Mouse (Mus musculus) neural tube, embryonic 11.5 days (tissue): ENCODE results near the gene Exoc2. TPM values are rescaled to one million over a fixed set of nuclear protein-coding genes. Genes with fewer than 3 reads are reported as not detected.

Experiments used
- ATAC-seq: fragments of 200-750 bp; cut with Nextera tagmentation; 2 replicates; pipeline ENCODE4 v1.8.0; 2017; ENCODE audit warnings: moderate number of reproducible peaks, mild to moderate bottlenecking, moderate TSS enrichment, moderate library complexity; ENCODE audit not compliant: insufficient read depth, low FRiP score, low TSS enrichment
- DNase-seq: peaks from one replicate; pipeline ENCODE4 v3.0.0-alpha.2; 2015; ENCODE audit warnings: low spot score
- H3K27ac ChIP-seq: fragments of 300-500 bp; sonication (generic); 2 replicates; pipeline ENCODE4 v1.5.1; 2014; ENCODE audit warnings: low read depth, mild to moderate bottlenecking, low read length
- H3K27me3 ChIP-seq: fragments of 300-500 bp; sonication (generic); 2 replicates; pipeline ENCODE4 v1.6.1; 2014; ENCODE audit warnings: mild to moderate bottlenecking, low read length, mixed read lengths; ENCODE audit not compliant: control insufficient read depth, insufficient read depth
- H3K36me3 ChIP-seq: fragments of 300-500 bp; sonication (generic); 2 replicates; pipeline ENCODE4 v1.6.1; 2014; ENCODE audit warnings: mild to moderate bottlenecking, low read length, moderate library complexity, mixed read lengths; ENCODE audit not compliant: control insufficient read depth, insufficient read depth
- H3K4me1 ChIP-seq: fragments of 300-500 bp; sonication (generic); 2 replicates; pipeline ENCODE4 v1.6.1; 2014; ENCODE audit warnings: low read length, mixed read lengths; ENCODE audit not compliant: control insufficient read depth, insufficient read depth
- H3K4me2 ChIP-seq: fragments of 300-500 bp; sonication (generic); 2 replicates; pipeline ENCODE4 v1.6.1; 2014; ENCODE audit warnings: low read depth, mild to moderate bottlenecking, moderate library complexity
- H3K4me3 ChIP-seq: fragments of 300-500 bp; sonication (generic); 2 replicates; pipeline ENCODE4 v1.5.1; 2014; ENCODE audit warnings: low read depth, low read length
- H3K9ac ChIP-seq: fragments of 300-500 bp; sonication (generic); 2 replicates; pipeline ENCODE4 v1.6.1; 2014; ENCODE audit warnings: mild to moderate bottlenecking, low read length
- H3K9me3 ChIP-seq: fragments of 300-500 bp; sonication (generic); 2 replicates; pipeline ENCODE4 v1.6.1; 2016; ENCODE audit warnings: low read length; ENCODE audit not compliant: control insufficient read depth
- WGBS: fragments of 180-500 bp; shearing (Covaris S2); extraction: QIAGEN DNeasy Blood & Tissue Kit; methylation state at CpG from one replicate; pipeline ENCODE4 v1.1.7; 2014; 5-methylcytosine and 5-hydroxymethylcytosine counted together
- polyA plus RNA-seq: library from polyadenylated mRNA; unstranded; fragments of >200 nt; fragmentation: Nextera tagmentation; extraction: Ambion mirVana; gene quantifications from 2 replicates; pipeline ENCODE4 v1.2.1, GENCODE M21; 2014

The Exoc2 gene
- polyA plus RNA-seq, 1 experiment from 2014 or later = 44.5 TPM

DNA sequence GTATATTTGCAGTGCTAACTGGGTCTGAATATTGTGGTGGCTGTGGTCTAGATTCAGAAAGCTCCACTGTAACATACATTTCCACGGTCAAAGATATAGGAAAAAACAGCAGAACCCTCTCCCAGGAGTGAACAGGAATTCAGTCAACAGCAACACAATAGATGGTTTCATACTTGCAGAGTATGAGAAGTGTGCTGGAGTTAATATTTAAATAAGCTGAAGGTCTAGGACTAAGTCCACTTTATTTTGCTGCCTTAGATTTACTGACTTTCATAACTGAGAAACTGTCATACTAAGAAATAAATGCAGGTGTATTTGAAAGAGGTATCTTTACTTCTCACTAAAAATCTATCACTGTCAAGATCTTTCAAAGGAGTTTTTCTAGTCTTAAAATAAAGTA lies 137.6 kb downstream of the Exoc2 start:
- ATAC-seq = no peak
- Histone ChIP-seq H3K27ac (no peak overlapping the region), H3K36me3 (no peaks in the 10 kb centered on the region), H3K27me3 (no peaks in the 10 kb centered on the region), H3K4me1 (no peaks in the 10 kb centered on the region), H3K4me2 (no peak overlapping the region), H3K9me3 (no peaks in the 10 kb centered on the region), H3K4me3 (no peak overlapping the region), H3K9ac (no peak overlapping the region)
- no peak for DNase-seq
- 94% methylated on average over 1 of the region's 1 CpGs for whole genome bisulfite sequencing

DNA sequence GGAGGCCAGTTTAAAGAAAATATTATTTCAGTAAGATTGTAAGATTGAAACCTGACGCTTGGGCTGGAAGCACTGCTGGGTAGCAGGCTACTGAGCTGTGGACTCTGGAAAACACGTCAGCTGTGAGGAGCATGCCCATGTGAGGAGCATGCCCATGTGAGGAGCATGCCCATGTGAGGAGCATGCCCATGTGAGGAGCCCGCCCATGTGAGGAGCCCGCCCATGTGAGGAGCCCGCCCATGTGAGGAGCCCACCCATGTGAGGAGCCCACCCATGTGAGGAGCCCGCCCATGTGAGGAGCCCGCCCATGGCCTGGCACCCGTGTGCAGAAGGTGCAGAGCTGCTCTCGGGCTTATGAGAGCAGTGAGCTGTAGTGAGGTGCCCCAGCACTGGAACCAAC lies 139.0 kb downstream of the Exoc2 start:
- Histone ChIP-seq H3K9ac (no peak overlapping the region), H3K9me3 (no peaks in the 10 kb centered on the region), H3K4me3 (no peak overlapping the region), H3K36me3 (no peaks in the 10 kb centered on the region), H3K4me2 (no peak overlapping the region), H3K4me1 (no peaks in the 10 kb centered on the region), H3K27me3 (no peaks in the 10 kb centered on the region), H3K27ac (no peak overlapping the region)
- DNase-seq = no peak
- WGBS = 86% methylated on average over 9 of the region's 9 CpGs
- ATAC-seq = no peak

DNA sequence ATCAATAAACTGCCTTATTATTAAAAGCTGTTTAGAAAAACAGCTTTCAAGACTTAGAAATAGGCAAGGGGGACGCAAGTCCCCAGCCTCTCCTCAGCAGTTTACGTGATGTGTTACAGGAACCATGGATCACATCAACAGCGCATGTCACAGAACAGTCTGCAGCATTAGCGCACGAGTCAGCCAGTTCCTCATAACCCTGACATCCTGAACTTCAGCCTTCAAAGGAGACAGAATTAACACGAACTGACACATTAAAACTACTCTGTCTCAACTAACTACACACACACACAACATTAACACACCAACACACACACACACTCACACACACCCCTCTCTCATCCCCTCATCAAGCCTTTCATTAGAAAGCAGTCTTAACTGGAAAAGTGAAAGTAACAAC lies 139.5 kb downstream of the Exoc2 start:
- WGBS = 82% methylated on average over 6 of the region's 6 CpGs
- Histone ChIP-seq H3K9me3 (no peaks in the 10 kb centered on the region), H3K36me3 (no peaks in the 10 kb centered on the region), H3K4me1 (no peaks in the 10 kb centered on the region), H3K4me2 (no peak overlapping the region), H3K27ac (no peak overlapping the region), H3K4me3 (no peak overlapping the region), H3K27me3 (no peaks in the 10 kb centered on the region), H3K9ac (no peak overlapping the region)
- DNase-seq (no peak), ATAC-seq (no peak)

DNA sequence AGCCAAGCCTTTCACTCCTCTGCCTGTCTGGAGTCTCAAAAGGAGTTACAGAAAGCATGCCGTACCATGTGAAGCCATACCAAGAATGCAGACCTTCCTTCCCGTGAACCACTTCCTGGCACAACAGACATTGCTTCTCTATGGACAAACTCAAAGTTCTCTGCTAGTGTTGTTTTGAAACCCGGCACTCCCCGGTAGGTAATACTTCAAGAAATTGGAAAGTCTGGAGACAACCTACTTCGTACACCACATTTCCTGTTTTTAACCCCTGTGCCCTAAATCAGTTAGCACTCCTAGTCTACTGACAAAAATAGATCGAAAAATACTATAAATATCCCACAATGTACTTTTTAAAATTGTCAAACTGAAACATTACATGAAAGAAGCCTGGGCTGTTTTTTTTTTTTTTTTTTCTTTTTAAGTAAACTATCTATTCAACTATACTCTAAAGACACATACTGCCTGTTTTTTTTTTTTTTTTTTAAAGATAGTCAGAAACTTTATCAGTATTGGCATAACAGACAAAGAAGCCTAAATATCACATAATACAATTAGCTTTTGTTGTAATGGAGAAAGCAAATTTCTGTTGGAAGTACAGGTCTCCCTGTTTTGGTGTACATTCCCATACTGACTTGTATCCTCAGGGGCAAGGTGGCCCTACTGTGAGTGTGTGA lies 140.3 kb downstream of the Exoc2 start:
- Histone ChIP-seq H3K9me3 (no peaks in the 10 kb centered on the region), H3K4me2 (no peak overlapping the region), H3K36me3 (no peaks in the 10 kb centered on the region), H3K4me1 (no peaks in the 10 kb centered on the region), H3K27me3 (no peaks in the 10 kb centered on the region), H3K9ac (no peak overlapping the region), H3K4me3 (no peak overlapping the region), H3K27ac (no peak overlapping the region)
- no peak for DNase-seq
- 85% methylated on average over 6 of the region's 6 CpGs for WGBS
- no peak for ATAC-seq

DNA sequence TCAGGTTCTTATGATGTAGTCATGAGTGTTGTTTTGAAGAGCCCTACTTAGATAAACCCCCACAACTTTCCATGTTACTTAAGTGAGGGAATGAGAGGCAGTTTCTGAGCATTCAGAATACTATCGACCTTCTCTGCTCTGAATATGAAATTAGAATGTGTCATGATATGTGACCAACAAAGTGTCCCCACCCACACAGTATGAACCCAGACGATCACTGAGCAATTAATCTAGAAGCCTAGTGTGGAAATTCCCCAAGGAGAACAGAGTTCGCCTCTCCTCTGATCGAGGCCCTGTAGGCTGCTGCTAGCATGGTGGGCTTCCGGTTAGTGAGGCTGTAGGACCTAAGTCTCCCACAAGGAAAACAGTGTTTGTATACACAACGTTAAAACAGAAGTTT lies 142.5 kb downstream of the Exoc2 start:
- no peaks in the 10 kb centered on the region for H3K9me3 ChIP-seq
- H3K4me2 ChIP-seq = no peak overlapping the region
- H3K27me3 ChIP-seq = no peaks in the 10 kb centered on the region
- no peak overlapping the region for H3K27ac ChIP-seq
- DNase-seq (no peak), ATAC-seq (no peak)
- WGBS = 80% methylated on average over 6 of the region's 6 CpGs
- H3K4me3 ChIP-seq = no peak overlapping the region
- H3K4me1 ChIP-seq = no peaks in the 10 kb centered on the region
- H3K9ac ChIP-seq = no peak overlapping the region
- H3K36me3 ChIP-seq = no peaks in the 10 kb centered on the region

DNA sequence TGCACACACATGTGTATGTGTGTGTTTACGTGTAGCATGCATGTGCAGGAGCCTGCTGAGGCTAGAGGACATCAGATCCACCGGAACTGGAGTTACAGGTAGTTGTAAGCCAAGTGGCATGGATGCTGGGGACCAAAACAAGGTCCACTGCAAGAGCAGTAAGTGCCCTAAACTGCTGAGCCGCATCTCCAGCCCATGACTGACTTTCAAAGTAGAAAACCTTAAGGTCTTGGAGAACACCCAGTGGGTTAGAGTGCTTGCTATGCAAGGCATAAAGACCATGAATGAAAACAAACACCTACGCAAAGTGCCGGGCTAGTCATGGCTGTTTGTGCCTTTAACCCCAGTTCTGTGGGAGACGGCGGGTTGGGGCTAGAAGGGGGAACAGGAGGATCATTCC lies 147.4 kb downstream of the Exoc2 start:
- Histone ChIP-seq H3K4me2 (no peak overlapping the region), H3K4me1 (no peaks in the 10 kb centered on the region), H3K9ac (no peak overlapping the region), H3K4me3 (no peak overlapping the region), H3K36me3 (no peaks in the 10 kb centered on the region), H3K27ac (no peak overlapping the region), H3K27me3 (no peaks in the 10 kb centered on the region), H3K9me3 (no peaks in the 10 kb centered on the region)
- DNase-seq (no peak), ATAC-seq (no peak)
- 92% methylated on average over 7 of the region's 7 CpGs for WGBS

DNA sequence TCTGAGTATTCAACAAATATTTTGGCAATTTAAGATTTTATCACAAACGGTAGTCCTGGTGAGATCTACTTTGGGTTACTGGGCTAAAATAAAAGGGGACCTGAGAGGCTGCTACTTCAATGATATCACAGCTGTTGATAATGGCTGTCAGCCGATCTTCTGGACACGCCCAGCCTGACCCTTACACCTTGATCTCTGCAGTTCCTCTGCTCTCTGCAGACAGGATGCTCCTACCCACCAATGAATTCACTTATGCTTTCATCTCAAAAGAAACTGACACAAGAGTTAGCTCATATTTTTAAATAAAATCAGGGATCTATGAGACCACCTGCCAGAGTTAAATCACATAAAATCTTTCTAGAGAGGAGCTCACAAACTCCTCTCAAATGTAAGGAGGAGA lies 149.0 kb downstream of the Exoc2 start:
- H3K9me3 ChIP-seq = no peaks in the 10 kb centered on the region
- no peaks in the 10 kb centered on the region for H3K36me3 ChIP-seq
- no peaks in the 10 kb centered on the region for H3K27me3 ChIP-seq
- no peak for ATAC-seq
- DNase-seq = no peak
- no peak overlapping the region for H3K4me2 ChIP-seq
- WGBS = 83% methylated on average over 3 of the region's 3 CpGs
- no peak overlapping the region for H3K4me3 ChIP-seq
- no peaks in the 10 kb centered on the region for H3K4me1 ChIP-seq
- no peak overlapping the region for H3K9ac ChIP-seq
- no peak overlapping the region for H3K27ac ChIP-seq

DNA sequence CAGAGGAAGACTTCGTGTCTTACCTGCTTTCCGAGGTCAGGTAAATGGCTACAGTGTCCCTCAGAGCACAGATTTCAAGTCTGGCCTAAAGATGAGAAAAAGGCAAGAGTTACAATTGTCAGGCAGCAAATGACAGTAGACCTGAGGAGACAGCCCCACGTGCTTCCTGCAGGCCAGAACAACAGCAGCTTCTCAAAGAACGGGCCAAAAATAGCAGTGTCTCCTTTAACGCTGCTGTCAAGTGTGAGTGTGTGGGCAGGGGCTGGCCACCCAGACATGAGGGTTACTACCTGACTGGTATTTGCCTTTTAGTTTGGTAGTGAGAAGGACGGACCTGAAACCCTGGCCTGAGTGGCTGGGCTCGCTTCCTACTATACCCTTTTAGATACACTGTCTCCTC lies 153.3 kb downstream of the Exoc2 start:
- H3K36me3 ChIP-seq = peaks cover 3% of the 10 kb centered on the region; the same call in 1 of the 2 replicates

DNA sequence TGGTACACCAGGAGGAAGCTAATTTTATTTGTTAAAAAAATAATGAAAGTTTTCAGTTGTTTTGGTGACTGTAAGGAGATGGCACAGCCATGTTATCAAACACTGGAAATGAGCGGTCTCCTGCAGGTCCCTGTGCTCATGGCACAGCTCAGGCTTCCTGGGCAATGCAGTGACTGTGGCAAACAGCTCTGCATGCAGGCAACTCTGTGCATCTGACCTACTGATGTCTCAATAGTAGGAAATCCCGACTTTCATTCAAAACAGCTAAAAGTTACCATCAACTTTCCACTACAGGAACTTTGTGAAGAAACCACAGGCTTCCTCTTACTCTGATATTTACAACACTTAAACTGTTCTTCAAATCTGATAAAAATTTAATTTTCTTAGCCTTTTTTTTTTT lies 154.0 kb downstream of the Exoc2 start:
- H3K4me3 ChIP-seq = no peak overlapping the region
- peaks cover 3% of the 10 kb centered on the region; the same call in 1 of the 2 replicates for H3K36me3 ChIP-seq
- no peaks in the 10 kb centered on the region for H3K4me1 ChIP-seq
- H3K27ac ChIP-seq = no peak overlapping the region
- 87% methylated on average over 2 of the region's 2 CpGs for WGBS
- H3K9me3 ChIP-seq = no peaks in the 10 kb centered on the region
- H3K27me3 ChIP-seq = no peaks in the 10 kb centered on the region
- H3K9ac ChIP-seq = no peak overlapping the region
- ATAC-seq (no peak), DNase-seq (no peak)
- H3K4me2 ChIP-seq = no peak overlapping the region

More for the DNA sequence above, 153.3 kb downstream of the Exoc2 start:
- no peak overlapping the region for H3K4me2 ChIP-seq
- no peaks in the 10 kb centered on the region for H3K4me1 ChIP-seq
- 93% methylated on average over 7 of the region's 7 CpGs for WGBS
- H3K9me3 ChIP-seq = no peaks in the 10 kb centered on the region
- H3K9ac ChIP-seq = no peak overlapping the region
- H3K4me3 ChIP-seq = no peak overlapping the region
- H3K27me3 ChIP-seq = no peaks in the 10 kb centered on the region
- DNase-seq = no peak
- ATAC-seq = no peak
- no peak overlapping the region for H3K27ac ChIP-seq
